Mouse (Mus musculus) bone marrow macrophage, adult 2 months (primary cell): Measurements from ENCODE around the gene Aicda. TPM values are rescaled to one million over a fixed set of nuclear protein-coding genes. Genes with fewer than 3 reads are reported as not detected.
A peak's percentile ranks its signal among the peaks of the same experiment; 100 is the strongest.

Experiments
- H3K27ac ChIP-seq: 2 replicates; pipeline ENCODE4 v1.5.1; 2012; ENCODE audit warnings: low read depth, low read length; ENCODE audit not compliant: insufficient read depth
- H3K4me1 ChIP-seq: 2 replicates; pipeline ENCODE4 v1.6.1; 2012; ENCODE audit warnings: low read length; ENCODE audit not compliant: control insufficient read depth, insufficient read depth
- H3K4me3 ChIP-seq: 2 replicates; pipeline ENCODE4 v1.5.1; 2012; ENCODE audit warnings: mild to moderate bottlenecking, low read length, moderate library complexity; ENCODE audit not compliant: insufficient read depth
- CTCF ChIP-seq: IDR thresholded peaks from 2 replicates; pipeline ENCODE4 v1.5.1; 2012; ENCODE audit warnings: low read depth, mild to moderate bottlenecking, low read length, moderate library complexity
- POLR2A ChIP-seq: IDR thresholded peaks from 2 replicates; pipeline ENCODE4 v1.6.1; 2012; ENCODE audit warnings: mild to moderate bottlenecking, low read depth, low read length, borderline replicate concordance
- polyA plus RNA-seq: library from polyadenylated mRNA; stranded (reverse); fragments of >200 nt; gene quantifications from 2 replicates; pipeline ENCODE4 v1.2.4, GENCODE M21; 2012; ENCODE audit not compliant: missing spikeins, insufficient read depth, insufficient read length

The Aicda gene
- polyA plus RNA-seq, 1 experiment = not detected

- Histone ChIP-seq H3K27ac (peak overlapping the region; percentile 92), H3K4me3 (peak overlapping the region; percentile 79), H3K4me1 (peaks cover 16% of the 10 kb centered on the region)
- no peak for TF ChIP-seq POLR2A
- no peak for TF ChIP-seq CTCF
Observed at GRCm38 (mm10) chr6:122598014-122598413, 44.4 kb downstream of the Aicda start.

- peaks cover 15% of the 10 kb centered on the region for H3K4me1 ChIP-seq
- peak overlapping the region; percentile 92 for H3K27ac ChIP-seq
- peak overlapping the region; percentile 79 for H3K4me3 ChIP-seq
- no peak for TF ChIP-seq POLR2A
- TF ChIP-seq CTCF = no peak
Observed at GRCm38 (mm10) chr6:122598436-122598835, 44.8 kb downstream of the Aicda start.

- no peak for TF ChIP-seq POLR2A
- no peak for TF ChIP-seq CTCF
- Histone ChIP-seq H3K4me1 (peaks cover 14% of the 10 kb centered on the region), H3K4me3 (peak overlapping the region; percentile 79), H3K27ac (peak overlapping the region; percentile 92)
Observed at GRCm38 (mm10) chr6:122599054-122599737, 45.6 kb downstream of the Aicda start.

- Histone ChIP-seq H3K27ac (peak overlapping the region; percentile 92), H3K4me1 (peaks cover 12% of the 10 kb centered on the region), H3K4me3 (peak overlapping the region; percentile 79)
- TF ChIP-seq POLR2A = no peak
- TF ChIP-seq CTCF = no peak
Observed at GRCm38 (mm10) chr6:122600066-122600646, 46.6 kb downstream of the Aicda start.

- TF ChIP-seq CTCF (no peak), POLR2A (no peak)
- H3K4me3 ChIP-seq = peak overlapping the region; percentile 79
- peaks cover 8% of the 10 kb centered on the region for H3K4me1 ChIP-seq
- peak overlapping the region; percentile 92 for H3K27ac ChIP-seq
Observed at GRCm38 (mm10) chr6:122601031-122601430, 47.4 kb downstream of the Aicda start.

GRCm38 (mm10) chr6:122601615-122602014, 48.0 kb downstream of the Aicda start:
- Histone ChIP-seq H3K4me3 (peak overlapping the region; percentile 55), H3K4me1 (peaks cover 8% of the 10 kb centered on the region), H3K27ac (peak overlapping the region; percentile 99)
- TF ChIP-seq POLR2A = no peak
- TF ChIP-seq CTCF = no peak

GRCm38 (mm10) chr6:122602242-122602991, 48.8 kb downstream of the Aicda start, which contains the start of gene Apobec1:
Gene Apobec1, minus strand, starts transcription at chr6:122602444.
- TF ChIP-seq POLR2A (no peak; the same call in 1 of the 2 replicates), CTCF (no peak)
- Histone ChIP-seq H3K4me1 (peaks cover 10% of the 10 kb centered on the region), H3K4me3 (peak within 1 kb of the TSS; percentile 55), H3K27ac (peak within 1 kb of the TSS; percentile 99)

GRCm38 (mm10) chr6:122602992-122603322, 49.4 kb downstream of the Aicda start:
- Histone ChIP-seq H3K4me3 (peak overlapping the region; percentile 55), H3K4me1 (peaks cover 14% of the 10 kb centered on the region), H3K27ac (peak overlapping the region; percentile 99)
- TF ChIP-seq POLR2A (no peak), CTCF (no peak)

GRCm38 (mm10) chr6:122604260-122604659, 50.7 kb downstream of the Aicda start:
- Histone ChIP-seq H3K4me1 (peaks cover 14% of the 10 kb centered on the region), H3K4me3 (peak overlapping the region; percentile 65), H3K27ac (peak overlapping the region; percentile 99)
- no peak for TF ChIP-seq CTCF
- TF ChIP-seq POLR2A = no peak
